Mouse (Mus musculus): ENCODE measurements at regions not wholly inside any gene's neighbourhood (a gene's known extent, or its start where the extent isn't known, plus 50 kb on each side); places are given as distances from the start of the nearest gene placed in this dataset.

DNA sequence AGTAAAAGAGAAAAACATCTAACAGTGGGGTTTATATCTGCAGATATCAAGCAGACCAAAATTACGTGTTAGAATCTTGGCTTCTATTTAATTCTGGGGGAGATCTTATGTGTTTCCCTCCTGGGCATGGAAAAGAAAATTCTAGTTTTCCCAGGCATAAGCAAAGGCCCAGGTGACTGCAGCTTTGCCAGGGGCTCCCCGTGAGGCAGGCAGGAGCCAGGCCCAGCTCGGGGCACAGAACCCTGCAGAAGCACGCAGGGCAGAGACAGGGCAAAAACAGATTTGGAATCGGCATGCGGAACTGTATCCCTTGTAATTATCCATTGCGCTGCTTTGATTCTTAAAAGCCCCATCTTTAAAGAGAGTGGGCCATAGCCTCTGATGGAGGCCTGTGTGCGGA, 250.4 kb upstream of the Slc35b3 start:
- intact Hi-C loops (cut with DNase I): no loop called here
- no peak for DNase-seq

- no peak for DNase-seq
Measured at GRCm38 (mm10) chr13:39183715-39184179, 223.1 kb upstream of the Slc35b3 start.

GRCm38 (mm10) chr13:39161980-39162379, 201.3 kb upstream of the Slc35b3 start:
- DNase-seq: no peak

More at GRCm38 (mm10) chr13:39183715-39184179, 223.1 kb upstream of the Slc35b3 start:
- intact Hi-C loops (cut with DNase I): loop anchor here (10.0 kb wide), 1 partner anchor 1561 kb away; no protein-coding TSS in a partner anchor

DNA sequence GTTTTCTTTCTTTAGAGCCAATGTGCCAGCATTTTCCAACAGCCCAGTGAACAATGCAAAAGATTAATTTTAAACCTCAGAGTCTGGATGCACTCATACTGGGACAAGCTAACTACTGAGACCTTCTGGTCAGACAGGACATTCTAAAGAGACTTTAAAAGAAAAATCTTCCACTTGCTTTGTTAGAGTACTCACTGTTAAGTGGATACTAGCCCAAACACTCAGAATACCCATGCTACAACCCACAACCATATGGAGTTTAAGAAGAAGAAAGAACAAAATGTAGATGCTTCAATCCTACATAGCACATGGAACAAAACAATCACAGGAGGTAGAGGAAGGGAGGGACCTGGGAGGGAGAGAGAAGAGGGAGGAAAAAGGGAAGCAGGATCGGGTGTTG, 167.3 kb upstream of the Slc35b3 start:
- intact Hi-C loops (cut with DNase I): no loop called here
- DNase-seq: no peak

More at GRCm38 (mm10) chr13:39161980-39162379, 201.3 kb upstream of the Slc35b3 start:
- intact Hi-C loops (cut with DNase I): no loop called here

DNA sequence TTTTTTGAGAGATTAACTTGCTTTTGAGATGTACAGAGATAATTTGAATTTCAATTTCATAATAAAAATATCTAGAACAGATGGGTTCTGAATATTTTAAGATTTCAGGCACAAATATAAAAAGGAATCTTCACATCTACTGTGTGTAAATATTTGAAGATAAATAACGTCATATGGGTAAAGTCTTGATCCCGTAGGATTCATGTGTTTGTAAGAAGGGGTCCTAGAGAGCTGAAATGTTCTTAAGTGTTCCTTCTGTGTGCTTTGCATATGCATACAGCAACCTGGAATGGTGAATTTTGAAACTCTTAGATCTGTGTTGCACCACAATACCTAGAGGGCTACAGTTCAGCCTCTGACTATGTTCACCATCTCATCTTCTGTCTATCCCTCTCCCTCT, 131.4 kb upstream of the Slc35b3 start:
- intact Hi-C loops (cut with DNase I): no loop called here
- no peak for DNase-seq

GRCm38 (mm10) chr13:39084544-39084943, 123.9 kb upstream of the Slc35b3 start:
- intact Hi-C loops (cut with DNase I): no loop called here
- no peak for DNase-seq

GRCm38 (mm10) chr13:39074211-39074610, 113.5 kb upstream of the Slc35b3 start:
- intact Hi-C loops (cut with DNase I): no loop called here
- DNase-seq: no peak

GRCm38 (mm10) chr13:39032263-39032662, 71.6 kb upstream of the Slc35b3 start:
- intact Hi-C loops (cut with DNase I): no loop called here
- DNase-seq: no peak

DNA sequence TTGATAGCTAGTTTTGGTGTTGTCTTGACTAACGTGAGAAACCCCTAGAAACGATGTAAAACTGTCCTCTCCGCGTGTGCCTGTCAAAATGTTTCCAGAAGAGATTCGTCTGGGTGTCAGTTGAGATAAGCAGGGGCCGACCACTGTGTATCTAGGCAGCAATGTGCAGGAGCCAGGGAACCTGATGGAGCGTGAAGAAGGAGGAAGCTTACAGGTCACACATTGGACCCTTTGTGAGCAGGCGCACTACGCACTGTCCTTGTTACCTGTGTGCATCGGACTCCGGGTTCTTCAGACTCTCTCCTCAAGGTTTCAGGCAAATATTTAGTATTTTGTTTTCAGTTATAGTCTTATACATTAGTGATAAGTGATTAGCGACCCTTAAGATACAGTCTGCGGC, 59.5 kb upstream of the Slc35b3 start:
- DNase-seq: no peak
- intact Hi-C loops (cut with DNase I): no loop called here

DNA sequence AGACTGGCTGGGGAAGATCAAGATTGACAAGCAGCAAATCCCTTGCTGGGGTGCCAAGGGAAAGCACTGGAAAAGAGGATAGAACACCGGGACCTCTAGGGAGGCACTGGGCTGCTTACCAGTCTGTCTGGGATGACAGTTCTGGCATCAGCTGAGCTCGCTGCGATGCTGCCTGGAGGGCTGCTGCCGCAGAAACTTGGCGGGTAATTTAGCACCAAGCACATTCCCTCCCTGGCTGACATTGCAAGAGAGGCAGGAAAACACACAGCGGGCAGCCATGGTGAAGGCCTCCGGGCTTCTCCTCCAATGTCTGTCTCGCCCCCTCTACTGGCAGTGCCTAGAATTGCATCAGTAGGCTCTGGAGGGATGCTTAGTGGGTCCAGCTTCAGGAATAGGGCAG, 51.0 kb upstream of the Slc35b3 start:
- intact Hi-C loops (cut with DNase I): loop anchor here (1.0 to 5.0 kb wide), 3 partner anchors 21 to 321 kb away; no protein-coding TSS in a partner anchor
- DNase-seq: peak; percentile 65 to 72

All from heart, postnatal 36 days (tissue).